Mouse (Mus musculus): ENCODE results near the gene Plscr4. TPM values are rescaled to one million over a fixed set of nuclear protein-coding genes. Genes with fewer than 3 reads are reported as not detected.
A peak's percentile ranks its signal among the peaks of the same experiment; 100 is the strongest.

The Plscr4 gene
- polyA plus RNA-seq, 1 experiment from 2014 or later = 1.9 TPM

- 55% methylated on average over 3 of the region's 3 CpGs for WGBS
- Histone ChIP-seq H3K27me3 (ENCODE audit: control insufficient read depth, insufficient read depth, low read length) (no peaks in the 10 kb centered on the region), H3K4me3 (ENCODE audit: low read depth, low read length) (no peak overlapping the region)
Observed at GRCm38 (mm10) chr9:92490319-92490718, 33.1 kb downstream of the Plscr4 start.

DNA sequence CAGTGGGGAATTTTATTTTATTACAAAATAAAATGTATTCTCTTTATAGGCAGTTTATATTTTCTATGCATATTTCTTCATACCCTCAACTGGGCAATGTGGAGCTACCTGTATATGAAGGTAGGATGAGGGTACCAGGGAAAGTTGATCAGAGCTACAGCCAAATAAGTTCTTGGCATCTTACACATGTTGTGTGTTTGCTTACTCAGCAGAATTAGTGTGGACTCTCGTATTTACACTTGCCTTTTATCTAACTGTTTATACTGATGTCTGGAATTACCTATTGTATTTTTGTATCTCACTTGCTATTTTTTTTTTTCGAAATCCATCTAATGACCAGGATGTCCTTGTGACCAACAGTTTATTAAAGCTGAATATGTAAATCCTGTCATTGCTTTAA lies 34.1 kb downstream of the Plscr4 start:
- no peak for ATAC-seq (ENCODE audit: low read depth)
- no peak overlapping the region for H3K9ac ChIP-seq (replicated peaks; ENCODE audit: low read depth, low read length)
- H3K9me3 ChIP-seq (ENCODE audit: control insufficient read depth, low read length) = no peaks in the 10 kb centered on the region
- H3K27ac ChIP-seq (ENCODE audit: low read depth, low read length) = no peak overlapping the region
- WGBS = 83% methylated on average over 2 of the region's 2 CpGs
- H3K36me3 ChIP-seq (ENCODE audit: control insufficient read depth, insufficient read depth, low read length) = no peaks in the 10 kb centered on the region
- no peaks in the 10 kb centered on the region for H3K4me1 ChIP-seq (ENCODE audit: control insufficient read depth, insufficient read depth, low read length)
- H3K4me3 ChIP-seq (ENCODE audit: low read depth, low read length) = no peak overlapping the region
- H3K27me3 ChIP-seq (ENCODE audit: control insufficient read depth, insufficient read depth, low read length) = no peaks in the 10 kb centered on the region
- no peak overlapping the region for H3K4me2 ChIP-seq (ENCODE audit: low read depth, low read length)

More at GRCm38 (mm10) chr9:92490319-92490718, 33.1 kb downstream of the Plscr4 start:
- no peaks in the 10 kb centered on the region for H3K4me1 ChIP-seq (ENCODE audit: control insufficient read depth, insufficient read depth, low read length)
- no peak overlapping the region for H3K4me2 ChIP-seq (ENCODE audit: low read depth, low read length)
- no peaks in the 10 kb centered on the region for H3K36me3 ChIP-seq (ENCODE audit: control insufficient read depth, insufficient read depth, low read length)
- H3K9ac ChIP-seq (replicated peaks; ENCODE audit: low read depth, low read length) = no peak overlapping the region
- H3K9me3 ChIP-seq (ENCODE audit: control insufficient read depth, low read length) = no peaks in the 10 kb centered on the region
- ATAC-seq (ENCODE audit: low read depth) = no peak
- H3K27ac ChIP-seq (ENCODE audit: low read depth, low read length) = no peak overlapping the region

GRCm38 (mm10) chr9:92499710-92500410 lies 42.7 kb downstream of the Plscr4 start:
- Histone ChIP-seq H3K9me3 (ENCODE audit: control insufficient read depth, low read length) (no peaks in the 10 kb centered on the region), H3K4me3 (ENCODE audit: low read depth, low read length) (no peak overlapping the region), H3K36me3 (ENCODE audit: control insufficient read depth, insufficient read depth, low read length) (no peaks in the 10 kb centered on the region), H3K27ac (ENCODE audit: low read depth, low read length) (no peak overlapping the region), H3K27me3 (ENCODE audit: control insufficient read depth, insufficient read depth, low read length) (no peaks in the 10 kb centered on the region), H3K4me1 (ENCODE audit: control insufficient read depth, insufficient read depth, low read length) (no peaks in the 10 kb centered on the region), H3K9ac (replicated peaks; ENCODE audit: low read depth, low read length) (no peak overlapping the region), H3K4me2 (ENCODE audit: low read depth, low read length) (no peak overlapping the region)
- ATAC-seq (ENCODE audit: low read depth) = peak; percentile 60; the same call in 1 of the 2 replicates
- WGBS = 51% methylated on average over 12 of the region's 12 CpGs

- Histone ChIP-seq H3K9ac (replicated peaks; ENCODE audit: low read depth, low read length) (no peak overlapping the region), H3K36me3 (ENCODE audit: control insufficient read depth, insufficient read depth, low read length) (no peaks in the 10 kb centered on the region), H3K4me3 (ENCODE audit: low read depth, low read length) (no peak overlapping the region), H3K27me3 (ENCODE audit: control insufficient read depth, insufficient read depth, low read length) (no peaks in the 10 kb centered on the region), H3K4me2 (ENCODE audit: low read depth, low read length) (no peak overlapping the region), H3K27ac (ENCODE audit: low read depth, low read length) (no peak overlapping the region), H3K4me1 (ENCODE audit: control insufficient read depth, insufficient read depth, low read length) (no peaks in the 10 kb centered on the region), H3K9me3 (ENCODE audit: control insufficient read depth, low read length) (no peaks in the 10 kb centered on the region)
- no peak for ATAC-seq (ENCODE audit: low read depth)
- WGBS = 80% methylated on average over 3 of the region's 3 CpGs
Observed at GRCm38 (mm10) chr9:92504256-92504655, 47.1 kb downstream of the Plscr4 start.

GRCm38 (mm10) chr9:92504889-92505288 lies 47.7 kb downstream of the Plscr4 start:
- ATAC-seq (ENCODE audit: low read depth) = no peak
- 83% methylated on average over 1 of the region's 1 CpGs for WGBS
- Histone ChIP-seq H3K4me3 (ENCODE audit: low read depth, low read length) (no peak overlapping the region), H3K27me3 (ENCODE audit: control insufficient read depth, insufficient read depth, low read length) (no peaks in the 10 kb centered on the region), H3K4me2 (ENCODE audit: low read depth, low read length) (no peak overlapping the region), H3K36me3 (ENCODE audit: control insufficient read depth, insufficient read depth, low read length) (no peaks in the 10 kb centered on the region), H3K9ac (replicated peaks; ENCODE audit: low read depth, low read length) (no peak overlapping the region), H3K9me3 (ENCODE audit: control insufficient read depth, low read length) (no peaks in the 10 kb centered on the region), H3K27ac (ENCODE audit: low read depth, low read length) (no peak overlapping the region), H3K4me1 (ENCODE audit: control insufficient read depth, insufficient read depth, low read length) (no peaks in the 10 kb centered on the region)

DNA sequence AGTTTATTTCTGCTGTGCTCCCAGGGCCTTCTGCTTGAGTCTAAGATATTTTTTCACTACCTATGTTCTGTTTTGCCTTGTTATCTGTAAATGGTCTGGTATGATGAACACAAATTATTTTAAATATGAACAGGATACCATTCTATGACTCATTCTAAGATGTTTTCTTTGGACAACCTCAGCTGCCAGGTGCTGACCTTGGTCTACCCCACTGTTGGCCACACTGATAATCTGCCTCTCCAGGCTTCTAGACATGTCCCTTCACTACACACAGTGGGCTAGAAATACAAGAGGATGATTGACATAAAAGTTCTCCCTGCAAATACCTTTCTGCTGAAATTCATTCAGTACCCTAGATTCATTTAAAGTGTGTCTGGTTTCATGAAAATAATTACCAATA lies 54.5 kb downstream of the Plscr4 start:
- H3K27me3 ChIP-seq (ENCODE audit: control insufficient read depth, insufficient read depth, low read length) = no peaks in the 10 kb centered on the region
- no peak overlapping the region for H3K9ac ChIP-seq (replicated peaks; ENCODE audit: low read depth, low read length)
- no peak overlapping the region for H3K4me2 ChIP-seq (ENCODE audit: low read depth, low read length)
- no peak overlapping the region for H3K27ac ChIP-seq (ENCODE audit: low read depth, low read length)
- no peak for ATAC-seq (ENCODE audit: low read depth)
- no peaks in the 10 kb centered on the region for H3K36me3 ChIP-seq (ENCODE audit: control insufficient read depth, insufficient read depth, low read length)
- H3K4me1 ChIP-seq (ENCODE audit: control insufficient read depth, insufficient read depth, low read length) = no peaks in the 10 kb centered on the region
- no peaks in the 10 kb centered on the region for H3K9me3 ChIP-seq (ENCODE audit: control insufficient read depth, low read length)
- no peak overlapping the region for H3K4me3 ChIP-seq (ENCODE audit: low read depth, low read length)

DNA sequence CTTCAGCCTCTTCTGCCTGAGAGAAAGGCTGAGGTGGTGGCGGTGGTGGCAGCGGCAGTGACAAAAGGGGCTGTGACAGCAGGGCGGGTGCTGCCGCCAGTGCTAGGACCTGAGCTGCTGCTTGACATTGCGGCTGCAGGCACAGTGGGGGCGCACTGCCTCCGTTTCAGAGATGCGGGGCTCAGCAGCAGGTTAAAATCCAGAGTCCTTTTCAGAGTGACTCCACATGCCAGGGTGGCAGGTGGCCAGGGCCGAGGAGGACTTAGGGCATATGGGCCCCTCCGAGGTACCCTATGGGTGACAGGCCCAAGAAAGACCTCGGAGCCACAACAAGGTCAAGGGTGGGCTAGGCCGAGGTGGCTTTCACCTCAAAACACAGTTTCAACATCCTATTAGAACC lies 59.9 kb downstream of the Plscr4 start:
- Histone ChIP-seq H3K4me2 (ENCODE audit: low read depth, low read length) (no peak overlapping the region), H3K27ac (ENCODE audit: low read depth, low read length) (no peak overlapping the region), H3K9me3 (ENCODE audit: control insufficient read depth, low read length) (no peaks in the 10 kb centered on the region), H3K4me1 (ENCODE audit: control insufficient read depth, insufficient read depth, low read length) (no peaks in the 10 kb centered on the region), H3K4me3 (ENCODE audit: low read depth, low read length) (no peak overlapping the region), H3K27me3 (ENCODE audit: control insufficient read depth, insufficient read depth, low read length) (no peaks in the 10 kb centered on the region), H3K36me3 (ENCODE audit: control insufficient read depth, insufficient read depth, low read length) (no peaks in the 10 kb centered on the region), H3K9ac (replicated peaks; ENCODE audit: low read depth, low read length) (no peak overlapping the region)
- no peak for ATAC-seq (ENCODE audit: low read depth)
- WGBS = 94% methylated on average over 12 of the region's 12 CpGs

- H3K27ac ChIP-seq (ENCODE audit: low read depth, low read length) = no peak overlapping the region
- no peak for ATAC-seq (ENCODE audit: low read depth)
- H3K36me3 ChIP-seq (ENCODE audit: control insufficient read depth, insufficient read depth, low read length) = no peaks in the 10 kb centered on the region
- H3K4me2 ChIP-seq (ENCODE audit: low read depth, low read length) = no peak overlapping the region
- WGBS = 91% methylated on average over 10 of the region's 10 CpGs
- no peak overlapping the region for H3K4me3 ChIP-seq (ENCODE audit: low read depth, low read length)
- no peaks in the 10 kb centered on the region for H3K4me1 ChIP-seq (ENCODE audit: control insufficient read depth, insufficient read depth, low read length)
- no peak overlapping the region for H3K9ac ChIP-seq (replicated peaks; ENCODE audit: low read depth, low read length)
- H3K9me3 ChIP-seq (ENCODE audit: control insufficient read depth, low read length) = no peaks in the 10 kb centered on the region
- no peaks in the 10 kb centered on the region for H3K27me3 ChIP-seq (ENCODE audit: control insufficient read depth, insufficient read depth, low read length)
Observed at GRCm38 (mm10) chr9:92520751-92521150, 63.6 kb downstream of the Plscr4 start.

- H3K9me3 ChIP-seq (ENCODE audit: control insufficient read depth, low read length) = no peaks in the 10 kb centered on the region
- H3K4me1 ChIP-seq (ENCODE audit: control insufficient read depth, insufficient read depth, low read length) = no peaks in the 10 kb centered on the region
- WGBS = 90% methylated on average over 4 of the region's 4 CpGs
- no peak overlapping the region for H3K9ac ChIP-seq (replicated peaks; ENCODE audit: low read depth, low read length)
- H3K4me2 ChIP-seq (ENCODE audit: low read depth, low read length) = no peak overlapping the region
- no peak overlapping the region for H3K27ac ChIP-seq (ENCODE audit: low read depth, low read length)
- no peak overlapping the region for H3K4me3 ChIP-seq (ENCODE audit: low read depth, low read length)
- H3K27me3 ChIP-seq (ENCODE audit: control insufficient read depth, insufficient read depth, low read length) = no peaks in the 10 kb centered on the region
- H3K36me3 ChIP-seq (ENCODE audit: control insufficient read depth, insufficient read depth, low read length) = no peaks in the 10 kb centered on the region
- no peak for ATAC-seq (ENCODE audit: low read depth)
Observed at GRCm38 (mm10) chr9:92524506-92524905, 67.3 kb downstream of the Plscr4 start.
